Mouse (Mus musculus) lung, postnatal 36 days (tissue): ENCODE measurements at regions not wholly inside any gene's neighbourhood (a gene's known extent, or its start where the extent isn't known, plus 50 kb on each side); places are given as distances from the start of the nearest gene placed in this dataset.

ENCODE experiments used
- DNase-seq: peaks from one replicate; pipeline ENCODE4 v3.0.0; 2022; ENCODE audit warnings: mixed read lengths

DNA sequence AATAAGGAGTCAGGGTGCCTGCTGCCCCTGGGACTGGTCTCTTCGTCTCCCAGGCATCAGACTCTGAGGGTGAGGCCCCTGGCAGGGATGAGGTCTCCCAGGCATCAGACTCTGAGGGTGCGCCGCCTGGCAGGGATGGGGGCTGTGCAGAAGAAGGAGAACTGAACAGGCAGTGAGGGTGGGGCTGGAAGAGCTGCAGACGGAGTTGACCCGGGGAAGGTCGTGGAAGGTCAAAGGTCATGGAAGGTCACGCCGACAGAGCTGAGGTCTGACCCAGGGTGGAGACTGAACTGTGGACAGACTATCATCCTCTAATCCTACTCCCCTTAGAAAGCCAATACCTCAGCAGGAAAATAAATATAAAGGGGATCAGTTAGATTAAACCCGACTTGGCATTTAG is 50.6 kb upstream of the Grik3 start:
- DNase-seq = no peak

DNA sequence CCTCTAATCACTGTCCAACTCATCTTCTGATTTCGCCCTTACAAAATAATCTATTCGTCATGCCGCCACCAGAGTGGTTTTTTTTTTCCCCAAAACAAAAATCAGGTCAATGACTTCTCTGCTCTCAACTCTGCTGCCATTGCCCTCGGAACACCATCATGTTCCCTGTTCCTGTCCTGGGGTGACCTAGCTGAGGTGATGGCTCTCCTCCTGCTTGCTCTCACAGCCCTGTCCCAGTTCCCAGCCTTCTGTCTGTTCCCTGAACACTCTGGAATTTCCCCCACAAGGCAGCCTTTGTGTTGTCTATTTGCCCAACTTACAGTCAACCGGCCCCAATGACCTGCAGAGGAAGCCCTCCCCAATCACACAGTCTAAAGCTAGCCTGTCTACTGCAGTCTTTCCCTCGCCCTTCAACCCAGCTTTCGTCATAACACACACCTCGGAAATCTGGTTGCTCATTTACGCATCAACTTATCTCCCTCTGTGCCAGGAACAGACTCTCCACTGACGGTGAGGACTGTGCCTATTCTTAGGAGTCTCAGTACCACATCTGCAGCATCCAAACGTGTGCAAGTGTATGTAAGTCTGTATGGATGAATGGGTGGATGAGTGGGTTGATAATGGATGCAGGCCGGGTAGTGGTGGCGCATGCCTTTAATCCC is 53.2 kb upstream of the Grik3 start:
- DNase-seq = no peak

DNA sequence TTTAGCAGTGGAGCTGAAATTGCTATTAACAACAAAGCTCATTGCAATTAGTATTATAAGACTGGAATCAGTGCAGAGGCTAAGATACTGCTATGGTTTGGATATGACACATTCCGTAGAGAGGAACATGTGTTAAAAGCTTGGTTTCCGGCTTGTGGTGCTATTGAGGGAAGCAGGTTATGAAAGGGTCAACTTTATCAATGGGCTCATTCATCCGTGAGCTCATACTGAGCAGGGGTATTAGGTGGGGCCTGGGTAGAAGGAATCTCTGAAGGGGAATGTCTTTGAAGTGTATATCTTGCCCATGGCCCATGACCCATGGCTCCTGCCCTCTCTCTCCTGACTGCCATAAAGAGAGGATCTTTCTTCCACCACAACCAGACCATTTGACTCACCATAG is 57.0 kb upstream of the Grik3 start:
- no peak for DNase-seq

DNA sequence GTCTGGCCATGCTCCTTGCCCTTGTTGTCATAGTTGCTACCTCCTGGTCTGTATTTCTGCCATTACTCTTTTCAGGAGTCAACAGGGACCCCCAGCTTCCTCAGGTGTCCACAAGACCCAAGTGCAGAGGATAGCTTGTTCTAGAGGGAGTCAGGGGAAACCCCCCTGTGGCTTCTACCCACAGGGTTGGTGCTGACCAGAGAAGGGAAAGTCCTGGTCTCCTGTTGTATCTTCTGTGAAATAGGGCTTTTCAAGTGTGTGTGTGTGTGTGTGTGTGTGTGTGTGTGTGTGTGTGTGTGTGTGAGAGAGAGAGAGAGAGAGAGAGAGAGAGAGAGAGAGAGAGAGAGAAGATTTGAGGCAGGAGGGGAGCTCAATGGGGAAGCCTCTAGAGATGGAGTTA is 58.9 kb upstream of the Grik3 start:
- DNase-seq = no peak

DNA sequence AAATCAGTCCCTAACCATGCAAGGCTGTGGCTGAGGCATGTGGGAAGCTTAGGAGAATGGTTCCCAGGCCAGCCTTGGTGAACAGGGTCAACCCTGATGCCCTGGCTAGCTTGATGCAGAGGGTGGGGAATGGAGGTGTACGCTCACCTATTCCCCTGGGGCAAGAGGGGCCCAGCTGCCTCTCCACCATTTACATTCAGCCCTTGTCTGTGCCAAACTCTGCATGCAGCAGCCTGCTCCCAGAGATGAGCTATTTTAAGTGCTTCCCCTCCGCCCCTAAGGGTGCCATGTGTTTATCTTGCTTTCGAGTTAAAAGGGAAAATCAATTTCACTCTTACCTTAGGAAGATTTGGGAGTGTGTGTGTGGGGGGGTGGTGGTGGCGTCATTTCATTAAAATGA is 59.7 kb upstream of the Grik3 start:
- DNase-seq = no peak

DNA sequence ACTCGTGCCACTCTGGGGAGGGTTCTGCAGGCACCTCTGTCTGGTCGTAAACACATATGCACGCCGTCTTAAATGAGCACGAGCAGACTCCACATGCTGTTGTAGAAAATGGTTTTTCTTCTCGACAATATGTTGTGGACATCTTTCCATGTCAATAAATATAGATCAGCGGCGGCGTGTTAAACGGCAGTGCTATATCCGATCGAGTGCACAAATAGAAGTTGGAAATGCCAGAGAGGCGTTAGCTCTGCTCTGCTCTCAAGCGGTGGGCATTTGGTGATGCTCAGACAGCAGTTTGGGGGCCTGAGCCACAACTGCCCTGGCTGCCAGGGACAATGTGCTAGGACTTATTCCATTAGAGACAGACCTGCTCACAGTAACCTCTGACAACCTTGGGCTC is 61.8 kb upstream of the Grik3 start:
- DNase-seq = no peak

DNA sequence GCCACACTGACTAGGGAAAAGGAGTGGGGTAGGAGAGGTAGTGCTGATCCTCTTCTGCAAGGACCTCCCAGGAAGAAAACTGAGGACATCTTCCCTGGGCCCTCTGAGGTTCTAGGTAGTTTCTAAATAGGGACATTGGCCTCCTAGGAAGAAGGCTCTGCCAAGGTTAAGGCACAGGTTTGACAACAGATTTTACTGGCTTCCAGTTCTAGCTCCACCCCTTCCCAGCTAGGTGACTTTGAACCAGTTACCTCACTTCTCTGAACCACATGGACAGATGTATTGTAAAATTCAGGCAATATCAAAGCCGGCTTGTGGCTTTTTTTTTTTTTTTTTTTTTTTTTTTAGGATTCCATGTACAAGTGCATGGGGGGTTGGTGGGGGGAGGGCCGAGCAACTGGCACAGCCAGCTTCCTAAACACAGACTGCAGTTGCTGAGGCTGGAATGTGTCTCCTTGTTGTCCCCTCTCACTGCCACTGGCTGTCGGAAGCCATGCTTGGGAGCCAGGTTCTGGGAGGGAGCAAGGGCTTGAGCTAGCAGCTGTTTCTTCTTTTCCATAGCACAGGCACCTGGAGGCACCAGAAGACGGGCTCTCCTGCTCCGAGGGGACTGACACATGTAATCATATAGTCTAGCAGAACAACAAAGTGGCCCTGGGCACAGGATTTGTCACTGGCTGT is 69.8 kb upstream of the Grik3 start:
- no peak for DNase-seq

DNA sequence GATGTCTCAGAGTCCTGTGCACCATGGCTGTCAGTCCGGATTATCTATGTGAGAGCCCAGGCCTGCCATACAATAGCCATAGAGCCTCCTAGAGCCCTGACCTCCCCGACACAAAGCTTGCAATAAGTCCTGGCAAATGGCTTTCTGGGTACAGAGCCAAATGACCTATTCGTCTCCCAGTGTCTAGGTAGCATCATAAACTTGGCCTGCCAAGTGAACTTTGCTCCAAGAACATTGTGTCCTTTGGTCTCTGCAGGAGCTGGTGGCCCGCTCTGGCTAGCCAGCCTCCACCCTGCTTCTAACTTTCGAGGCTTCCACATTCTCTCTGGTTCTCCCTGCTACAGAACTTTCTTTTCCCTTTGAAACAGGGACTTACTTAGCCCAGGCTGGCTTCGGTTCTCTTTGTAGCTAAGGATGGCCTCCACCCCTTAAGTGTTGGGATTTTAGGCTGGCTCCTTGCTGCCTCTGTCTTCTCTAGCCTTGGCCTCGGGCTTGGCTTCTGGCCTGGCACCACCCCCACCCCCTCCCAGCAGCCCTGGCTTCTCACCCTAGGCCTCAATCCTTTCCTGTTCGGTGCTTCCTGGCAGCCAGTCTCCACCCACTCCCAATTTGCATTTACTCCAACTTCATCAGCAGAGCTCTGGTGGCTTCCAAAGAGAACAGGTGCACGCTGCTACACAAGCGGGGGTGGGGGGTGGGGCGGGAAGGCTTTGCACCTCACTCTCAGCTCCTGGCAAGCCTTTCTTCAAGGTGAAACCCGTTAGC is 70.8 kb upstream of the Grik3 start:
- no peak for DNase-seq

DNA sequence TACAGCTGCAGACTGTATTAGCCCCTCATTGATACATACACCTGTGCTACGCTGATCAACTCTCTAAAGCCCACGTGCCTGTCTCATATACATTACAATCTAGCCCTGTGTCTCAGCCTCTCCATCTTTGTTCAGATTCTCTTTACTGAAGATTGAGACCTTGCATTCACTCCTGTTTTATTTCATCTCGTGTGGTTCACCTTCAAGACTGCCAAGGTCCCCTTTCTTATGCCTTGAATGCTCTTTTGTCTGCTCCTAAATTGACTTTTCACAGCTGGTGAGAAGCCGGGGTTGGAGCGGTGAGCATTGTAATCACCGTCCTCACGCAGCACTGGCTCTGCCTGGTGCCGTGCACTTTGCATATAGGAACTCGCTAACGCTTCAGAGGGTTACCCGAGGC is 75.2 kb upstream of the Grik3 start:
- DNase-seq = no peak

DNA sequence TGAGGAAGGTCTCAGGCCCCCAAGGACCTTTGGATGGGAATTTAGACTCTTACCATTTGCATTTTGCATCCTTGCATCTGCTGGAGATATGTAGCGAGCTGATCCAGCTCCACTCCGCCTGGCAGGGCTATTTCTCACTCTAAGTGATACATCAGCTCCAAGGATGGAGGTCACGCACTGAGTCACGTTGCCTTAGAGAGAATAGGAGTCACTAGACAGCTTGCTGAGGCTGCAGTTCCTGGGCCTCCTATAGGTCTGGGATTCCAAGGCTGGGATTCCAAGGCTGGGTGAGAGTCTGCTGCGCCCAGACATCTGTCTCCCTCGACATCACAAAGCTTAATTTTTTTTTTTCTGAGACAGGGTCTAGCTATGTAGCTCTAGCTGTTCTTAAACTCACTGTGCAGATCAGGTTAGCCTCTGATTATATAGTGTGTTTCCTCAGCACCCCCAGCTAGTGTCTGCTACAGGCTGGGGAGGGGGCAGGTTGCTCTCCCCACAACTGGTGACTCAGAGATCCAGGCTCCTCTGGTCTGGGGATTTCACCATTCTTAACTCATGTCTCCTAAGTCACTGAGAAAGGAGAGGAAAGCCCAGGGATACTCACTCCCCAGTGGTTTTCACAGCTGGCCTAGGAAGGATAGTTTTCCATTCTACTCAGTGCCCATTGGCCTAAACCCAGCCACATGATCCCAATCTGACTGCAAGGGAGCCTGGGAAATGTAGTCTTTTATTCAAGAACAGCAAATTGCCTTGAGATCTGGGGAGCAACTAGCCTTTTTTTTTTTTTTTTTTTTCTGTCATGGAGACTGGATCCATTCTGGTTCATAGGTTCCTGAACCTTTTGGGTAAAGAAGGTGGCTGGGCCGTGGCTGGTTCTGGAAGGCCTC is 76.4 kb upstream of the Grik3 start:
- no peak for DNase-seq

DNA sequence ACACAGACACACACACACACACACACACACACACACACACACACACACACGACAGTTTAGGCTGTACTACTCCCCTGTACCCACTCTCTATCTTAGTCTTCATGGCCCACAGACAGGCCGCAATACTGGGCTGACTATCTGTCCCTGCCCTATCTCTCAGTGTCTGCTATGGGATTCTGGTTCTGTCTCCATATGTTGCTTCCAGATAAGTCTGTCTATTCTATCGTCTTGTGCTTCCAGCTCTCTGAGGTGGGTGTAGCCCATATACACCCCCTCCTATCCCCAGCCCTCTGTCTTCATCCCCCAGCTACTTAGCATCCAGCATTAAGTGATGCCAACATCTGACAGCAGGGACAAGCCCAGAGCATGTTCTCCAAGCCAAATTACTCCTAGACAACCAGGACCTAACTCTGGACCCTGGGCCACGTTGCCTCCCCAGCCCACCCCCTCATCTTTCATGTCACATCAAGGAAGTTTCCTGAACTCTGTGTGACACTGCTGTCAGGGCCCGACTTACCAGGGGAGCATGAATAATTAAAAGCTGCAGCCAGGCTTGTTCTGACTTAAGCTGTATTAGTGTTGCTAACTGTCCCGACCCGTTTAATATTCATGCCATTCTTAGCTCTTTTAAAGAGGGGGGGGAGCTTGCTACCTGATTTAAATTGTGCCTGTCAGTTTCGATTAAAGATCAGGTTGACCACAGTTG is 79.6 kb upstream of the Grik3 start:
- DNase-seq = no peak

DNA sequence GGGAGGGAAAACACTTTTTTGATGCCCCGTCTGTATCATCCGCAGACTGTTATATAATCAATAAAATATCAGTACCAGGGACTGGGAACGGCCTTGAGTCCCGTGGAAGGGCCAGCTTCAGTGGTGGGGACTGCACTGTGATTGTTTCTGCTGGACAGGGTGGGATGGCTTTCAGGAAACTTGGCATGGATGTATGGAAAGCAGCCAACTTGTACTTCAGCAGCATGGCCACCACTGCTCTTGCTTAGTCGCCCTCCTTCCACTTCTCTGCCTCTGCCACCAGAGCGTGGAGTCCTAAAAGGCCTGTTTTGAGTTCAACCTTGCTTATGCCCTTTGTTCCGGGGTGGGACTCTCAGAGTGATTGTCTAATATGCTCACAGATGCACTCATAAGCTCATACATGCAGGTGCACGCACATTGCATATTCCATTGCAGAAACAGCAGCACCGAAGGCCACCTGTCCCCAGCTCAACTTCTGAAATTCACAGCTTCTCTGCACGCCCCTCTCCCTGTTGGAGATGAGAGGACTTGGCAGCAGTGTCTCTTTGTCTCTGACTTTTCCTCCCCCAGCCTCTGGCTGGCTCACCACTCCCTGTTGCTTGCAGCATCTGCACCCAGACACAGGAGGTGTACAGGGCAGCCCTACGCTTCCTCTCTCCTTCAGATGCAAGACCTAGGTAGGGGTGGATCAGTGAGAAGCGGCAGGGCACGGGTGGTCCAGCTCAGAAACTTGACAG is 91.0 kb upstream of the Grik3 start:
- DNase-seq = no peak

DNA sequence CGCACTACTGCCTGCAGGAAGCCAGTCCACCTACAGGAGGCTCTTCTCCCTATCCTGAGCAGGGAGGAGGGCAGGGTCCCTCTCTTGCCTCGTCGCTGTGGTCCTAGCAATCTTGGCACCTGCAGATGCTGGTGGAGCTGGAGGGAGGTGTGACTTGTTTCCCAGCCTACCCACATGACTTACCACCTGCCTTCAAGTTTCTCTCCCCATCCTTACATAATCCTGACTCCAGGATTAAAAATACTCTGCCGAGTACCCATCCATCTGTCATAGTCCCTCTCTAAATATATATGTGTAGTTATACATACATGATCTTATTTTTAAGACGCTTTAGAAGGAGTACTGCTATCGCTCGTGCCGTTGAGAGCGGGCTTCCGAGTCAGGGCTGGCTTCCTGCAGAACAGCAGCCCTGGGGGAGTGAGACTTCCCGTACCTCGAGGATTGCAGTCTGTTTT is 93.5 kb upstream of the Grik3 start:
- DNase-seq = no peak

DNA sequence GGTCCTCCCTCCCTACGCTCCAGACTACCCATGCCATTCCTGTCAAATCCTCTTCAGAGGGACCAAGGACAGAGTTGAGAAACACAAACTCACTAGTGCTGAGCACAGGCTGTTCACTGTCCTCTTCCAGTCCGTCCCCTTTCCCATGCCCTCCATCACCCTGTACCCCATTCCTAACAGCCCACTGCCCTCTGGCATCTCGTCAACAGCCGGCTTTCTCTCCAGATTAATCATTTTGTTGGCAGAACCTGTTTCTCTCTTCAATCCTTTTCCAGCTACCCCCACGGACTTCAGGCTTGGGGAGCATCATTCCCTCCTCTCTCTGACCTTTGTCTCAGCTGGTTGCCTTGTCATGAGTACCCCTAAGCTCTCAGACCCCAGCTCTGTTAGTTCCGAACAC is 99.2 kb upstream of the Grik3 start:
- DNase-seq = no peak

DNA sequence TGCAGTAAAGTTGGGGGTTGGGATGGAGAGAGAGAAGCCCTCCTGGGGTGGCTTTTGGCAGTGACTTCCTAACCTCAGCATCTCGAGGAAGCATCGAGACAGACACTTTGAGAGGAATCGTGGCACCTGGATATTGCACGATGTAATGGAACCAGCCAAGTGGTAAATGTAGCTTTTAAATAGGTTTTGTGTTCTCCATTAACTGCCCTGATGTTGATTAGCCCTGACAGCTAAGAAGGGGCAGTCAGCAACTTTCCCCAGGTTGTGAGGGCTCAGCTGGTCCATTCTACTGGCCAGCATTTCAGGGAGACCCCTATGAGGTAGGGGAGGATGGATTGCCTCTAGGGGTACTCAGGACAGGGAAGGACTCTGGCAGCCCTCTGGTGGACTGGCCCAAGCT is 104.7 kb upstream of the Grik3 start:
- no peak for DNase-seq

DNA sequence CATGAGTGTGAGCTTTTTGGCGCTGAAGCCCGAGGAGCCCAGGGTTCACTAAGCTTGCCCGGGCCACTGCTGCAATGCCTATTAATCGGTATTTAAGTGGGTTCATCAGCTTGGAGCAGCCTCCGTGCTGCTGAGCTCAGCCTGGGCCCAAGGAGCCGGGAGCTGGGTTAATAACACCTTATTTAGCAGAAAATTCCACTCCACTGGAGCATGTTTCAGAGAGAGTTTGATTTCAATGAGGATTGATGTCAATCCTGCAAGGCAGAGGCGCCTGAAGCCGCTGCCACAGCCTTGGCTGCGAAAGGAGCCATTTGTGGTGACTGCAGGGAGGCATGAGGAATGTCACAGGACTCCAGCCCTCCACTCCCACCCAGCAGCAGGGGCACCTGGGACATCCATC is 126.5 kb upstream of the Grik3 start:
- DNase-seq = no peak

DNA sequence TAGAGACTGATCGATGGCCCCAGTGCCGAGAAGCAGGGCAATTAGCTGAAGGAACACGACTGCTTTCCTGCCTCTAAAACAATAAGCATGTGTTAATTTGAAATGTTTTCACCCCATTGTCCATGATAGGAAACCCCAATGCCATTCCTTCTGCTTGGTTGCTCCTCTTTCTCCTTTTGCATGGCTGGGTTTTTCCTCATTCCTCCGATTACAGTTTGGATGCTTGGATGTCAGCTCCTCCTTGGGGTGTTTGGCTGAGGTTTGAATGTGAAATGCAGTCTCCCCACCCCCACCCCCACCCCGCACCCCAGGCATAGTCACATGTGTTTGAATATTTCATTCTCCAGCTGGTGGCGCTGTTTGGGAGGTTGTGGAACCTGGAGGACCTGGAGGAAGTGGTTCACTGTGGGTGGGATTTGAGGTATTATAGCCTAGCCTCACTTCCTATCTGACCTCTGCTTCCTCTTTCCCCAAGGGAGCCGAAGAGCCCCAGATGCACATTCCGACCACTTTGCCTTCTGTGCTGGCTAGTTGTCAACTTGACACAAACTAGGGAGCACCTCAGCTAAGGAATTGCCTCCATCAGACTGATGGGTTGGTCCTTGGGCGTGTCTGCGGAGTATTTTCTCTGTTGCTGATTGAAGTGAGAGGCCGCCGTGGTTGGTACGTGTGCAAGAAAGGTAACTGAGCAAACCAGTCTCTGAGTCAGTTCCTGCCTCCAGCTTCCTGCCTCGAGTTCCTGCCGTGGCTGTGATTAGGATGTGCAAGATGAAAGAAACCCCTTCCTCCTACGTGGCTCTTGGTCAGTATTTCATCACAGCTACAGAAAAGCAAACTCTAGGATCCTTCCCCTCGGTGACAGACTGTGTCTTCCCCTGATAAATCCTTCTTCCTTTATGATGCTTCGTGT is 128.6 kb upstream of the Grik3 start:
- no peak for DNase-seq

DNA sequence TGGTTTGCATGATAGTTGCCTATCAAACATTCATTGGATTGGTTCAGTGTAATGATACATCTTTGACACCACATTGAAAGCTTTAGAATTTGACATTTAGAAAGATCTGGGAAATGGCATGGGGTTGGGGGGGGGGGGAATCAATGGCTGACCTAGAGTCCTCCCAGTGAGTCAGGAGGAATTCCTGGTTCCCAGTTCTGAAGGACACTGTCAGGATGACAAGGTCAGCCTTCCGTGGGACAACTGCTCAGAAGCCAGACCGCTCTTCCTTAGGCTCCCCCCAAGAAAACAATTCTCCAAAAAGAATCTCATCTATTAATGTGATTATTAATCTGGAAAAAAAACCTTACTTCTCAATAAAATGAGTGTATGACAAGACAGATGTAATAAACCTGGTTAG is 132.1 kb upstream of the Grik3 start:
- no peak for DNase-seq

DNA sequence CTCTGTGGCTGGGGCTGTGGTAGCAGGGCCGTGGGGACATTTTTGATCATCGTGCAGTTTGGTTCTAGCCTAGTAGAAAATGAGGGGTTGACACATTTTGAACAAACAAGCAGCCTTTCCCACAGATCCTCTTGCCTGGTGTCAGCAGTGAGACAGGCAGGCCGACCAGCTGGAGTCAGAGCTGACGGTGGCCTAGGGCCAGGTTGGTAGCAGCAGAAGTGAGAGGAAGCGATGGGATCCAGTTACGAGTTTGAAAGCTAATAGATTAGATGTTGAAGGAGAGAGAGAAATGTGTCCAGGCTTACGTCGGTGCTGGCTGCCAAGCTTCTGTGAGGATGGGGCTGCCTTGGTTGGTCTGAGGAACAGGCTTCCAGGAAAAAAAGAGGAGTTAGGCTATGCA is 134.1 kb upstream of the Grik3 start:
- DNase-seq = no peak

DNA sequence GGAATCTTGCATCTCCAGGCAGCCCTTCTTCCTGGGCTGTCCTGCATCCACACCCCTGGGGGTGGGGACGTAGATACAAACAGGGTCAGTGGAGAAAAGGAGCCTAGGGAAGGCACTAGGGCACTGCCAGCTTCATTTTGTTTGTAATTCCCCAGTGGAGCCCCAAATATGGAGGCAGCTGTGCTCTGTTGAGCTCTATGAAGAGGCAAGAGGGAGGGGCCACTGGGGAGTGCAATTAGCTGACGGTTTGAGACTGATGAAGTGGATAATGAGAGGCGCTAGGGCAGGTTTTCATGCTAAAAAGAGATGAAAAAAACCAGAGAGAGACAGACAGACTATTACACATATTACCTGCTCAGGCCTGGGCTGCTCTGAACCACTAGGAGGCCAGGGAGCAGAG is 135.8 kb upstream of the Grik3 start:
- no peak for DNase-seq

DNA sequence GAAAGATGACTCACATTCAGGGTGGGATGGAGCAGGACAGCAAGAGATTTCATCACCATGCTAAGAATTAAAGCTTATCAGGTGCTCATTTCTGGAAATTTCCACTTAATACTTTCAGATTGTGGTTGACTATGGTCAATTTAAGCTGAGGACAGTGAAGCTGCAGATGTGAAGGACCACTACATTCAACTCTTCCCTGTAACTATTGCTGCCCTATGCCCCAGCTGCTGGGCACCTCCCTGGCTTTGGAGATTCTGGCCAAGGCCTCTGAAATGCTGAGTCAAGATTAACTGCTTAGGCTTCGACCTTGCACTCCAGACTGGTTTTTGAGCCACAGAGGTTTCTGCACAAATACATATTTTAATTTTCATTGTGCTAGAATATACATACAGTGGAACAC is 140.4 kb upstream of the Grik3 start:
- DNase-seq = no peak
